Mouse (Mus musculus): ENCODE data around the gene Slc22a15. TPM values are rescaled to one million over a fixed set of nuclear protein-coding genes. Genes with fewer than 3 reads are reported as not detected.
A peak's percentile ranks its signal among the peaks of the same experiment; 100 is the strongest.

Slc22a15 gene
- total and polyA plus RNA-seq, 2 experiments from 2014 or later = 5.6 to 13.2 TPM

GRCm38 (mm10) chr3:101940418-101940817 is 16.2 kb upstream of the Slc22a15 start:
- Histone ChIP-seq H3K9ac (replicated peaks; ENCODE audit: low read length, poor library complexity, severe bottlenecking) (no peak overlapping the region), H3K27ac (ENCODE audit: low read depth, low read length) (no peak overlapping the region), H3K9me3 (ENCODE audit: low read length) (no peaks in the 10 kb centered on the region), H3K4me2 (ENCODE audit: low read depth, low read length, poor library complexity, severe bottlenecking) (no peak overlapping the region), H3K36me3 (ENCODE audit: insufficient read depth, low read length) (no peaks in the 10 kb centered on the region), H3K4me3 (ENCODE audit: low read depth, low read length) (no peak overlapping the region), H3K27me3 (ENCODE audit: insufficient read depth, low read length) (no peaks in the 10 kb centered on the region), H3K4me1 (ENCODE audit: insufficient read depth, low read length) (no peaks in the 10 kb centered on the region)
- no peak for TF ChIP-seq CTCF (IDR thresholded peaks at IDR 0.05)
- DNase-seq (ENCODE audit: low spot score) (no peak), ATAC-seq (ENCODE audit: low FRiP score) (no peak)
- WGBS = 80% methylated on average over 4 of the region's 4 CpGs

DNA sequence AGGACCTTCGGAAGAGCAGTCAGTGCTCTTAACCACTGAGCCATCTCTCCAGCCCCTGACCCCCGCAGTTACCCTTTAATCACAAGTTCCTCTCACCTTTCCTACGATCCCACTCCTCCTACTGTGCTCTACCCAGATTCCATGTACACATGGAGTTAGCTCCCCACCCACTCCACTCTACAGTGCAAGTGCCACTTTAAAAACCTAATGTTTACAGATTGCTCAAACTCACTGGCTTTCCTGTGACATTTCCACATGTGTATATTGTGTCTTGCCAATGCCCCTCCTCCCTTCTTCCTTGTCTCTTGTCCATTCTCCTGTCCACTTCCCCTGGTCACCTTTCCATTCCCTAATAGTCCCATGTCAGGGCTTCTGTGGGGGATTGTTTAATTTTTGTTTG is 15.6 kb upstream of the Slc22a15 start:
- no peaks in the 10 kb centered on the region for H3K36me3 ChIP-seq (ENCODE audit: insufficient read depth, low read length)
- no peak overlapping the region for H3K4me3 ChIP-seq (ENCODE audit: low read depth, low read length)
- ATAC-seq (ENCODE audit: low FRiP score) = no peak
- no peak overlapping the region for H3K27ac ChIP-seq (ENCODE audit: low read depth, low read length)
- H3K9ac ChIP-seq (replicated peaks; ENCODE audit: low read length, poor library complexity, severe bottlenecking) = no peak overlapping the region
- no peak overlapping the region for H3K4me2 ChIP-seq (ENCODE audit: low read depth, low read length, poor library complexity, severe bottlenecking)
- H3K27me3 ChIP-seq (ENCODE audit: insufficient read depth, low read length) = no peaks in the 10 kb centered on the region
- DNase-seq (ENCODE audit: low spot score) = no peak
- H3K9me3 ChIP-seq (ENCODE audit: low read length) = no peaks in the 10 kb centered on the region
- 85% methylated on average over 3 of the region's 3 CpGs for WGBS
- TF ChIP-seq CTCF (IDR thresholded peaks at IDR 0.05) = no peak
- no peaks in the 10 kb centered on the region for H3K4me1 ChIP-seq (ENCODE audit: insufficient read depth, low read length)

DNA sequence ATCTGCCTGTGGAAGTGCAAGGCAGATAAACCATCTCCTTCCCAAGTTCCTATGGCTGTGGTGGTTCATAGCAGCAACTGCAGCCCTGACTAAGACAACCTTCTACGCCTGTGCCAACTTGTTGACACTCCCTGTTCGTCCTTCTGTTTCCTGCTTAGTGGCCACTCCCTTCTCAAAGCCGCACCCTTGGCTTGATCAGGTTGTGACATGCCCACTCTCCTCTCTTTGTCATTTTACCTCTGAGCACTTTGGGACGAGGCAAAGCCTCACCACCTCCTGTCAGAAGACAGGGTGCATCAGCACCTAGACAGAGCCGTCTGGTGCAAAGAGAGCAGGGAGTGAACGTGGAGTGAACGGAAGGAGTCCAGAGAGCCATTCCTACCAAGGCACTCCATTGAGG is 14.9 kb upstream of the Slc22a15 start:
- Histone ChIP-seq H3K4me1 (ENCODE audit: insufficient read depth, low read length) (no peaks in the 10 kb centered on the region), H3K36me3 (ENCODE audit: insufficient read depth, low read length) (no peaks in the 10 kb centered on the region), H3K9me3 (ENCODE audit: low read length) (no peaks in the 10 kb centered on the region), H3K4me2 (ENCODE audit: low read depth, low read length, poor library complexity, severe bottlenecking) (no peak overlapping the region), H3K27me3 (ENCODE audit: insufficient read depth, low read length) (no peaks in the 10 kb centered on the region), H3K4me3 (ENCODE audit: low read depth, low read length) (no peak overlapping the region), H3K9ac (replicated peaks; ENCODE audit: low read length, poor library complexity, severe bottlenecking) (no peak overlapping the region), H3K27ac (ENCODE audit: low read depth, low read length) (no peak overlapping the region)
- ATAC-seq (ENCODE audit: low FRiP score) (no peak), DNase-seq (ENCODE audit: low spot score) (no peak)
- WGBS = 74% methylated on average over 7 of the region's 7 CpGs
- TF ChIP-seq CTCF (IDR thresholded peaks at IDR 0.05) = no peak

- ATAC-seq (ENCODE audit: low FRiP score) (no peak), DNase-seq (ENCODE audit: low spot score) (no peak)
- H3K4me1 ChIP-seq (ENCODE audit: insufficient read depth, low read length) = no peaks in the 10 kb centered on the region
- no peak overlapping the region for H3K9ac ChIP-seq (replicated peaks; ENCODE audit: low read length, poor library complexity, severe bottlenecking)
- 58% methylated on average over 3 of the region's 3 CpGs for WGBS
- H3K4me3 ChIP-seq (ENCODE audit: low read depth, low read length) = no peak overlapping the region
- H3K36me3 ChIP-seq (ENCODE audit: insufficient read depth, low read length) = no peaks in the 10 kb centered on the region
- no peaks in the 10 kb centered on the region for H3K27me3 ChIP-seq (ENCODE audit: insufficient read depth, low read length)
- no peak overlapping the region for H3K4me2 ChIP-seq (ENCODE audit: low read depth, low read length, poor library complexity, severe bottlenecking)
- no peaks in the 10 kb centered on the region for H3K9me3 ChIP-seq (ENCODE audit: low read length)
- no peak for TF ChIP-seq CTCF (IDR thresholded peaks at IDR 0.05)
- no peak overlapping the region for H3K27ac ChIP-seq (ENCODE audit: low read depth, low read length)
Observed at GRCm38 (mm10) chr3:101936369-101936768, 12.1 kb upstream of the Slc22a15 start.

DNA sequence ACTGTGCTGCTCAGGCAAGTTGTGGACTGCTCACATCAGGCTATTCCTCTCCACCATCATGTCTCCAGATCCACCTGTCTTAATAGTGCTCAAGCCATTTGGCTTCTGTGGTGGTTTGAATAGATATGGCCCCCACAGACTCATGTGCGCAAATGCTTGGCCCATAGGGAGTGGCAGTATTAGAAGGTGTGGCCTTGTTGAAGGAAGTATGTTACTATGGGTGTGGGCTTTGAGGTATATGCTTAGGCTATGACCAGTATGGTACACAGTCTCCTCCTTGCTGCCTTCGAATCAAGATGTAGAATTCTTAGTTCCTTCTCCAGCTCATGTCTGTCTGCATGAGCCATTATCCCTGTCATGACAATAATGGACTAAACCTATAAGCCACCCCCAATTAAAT is 9.6 kb upstream of the Slc22a15 start:
- Histone ChIP-seq H3K4me3 (ENCODE audit: low read depth, low read length) (no peak overlapping the region), H3K9me3 (ENCODE audit: low read length) (no peaks in the 10 kb centered on the region), H3K27me3 (ENCODE audit: insufficient read depth, low read length) (no peaks in the 10 kb centered on the region), H3K27ac (ENCODE audit: low read depth, low read length) (no peak overlapping the region), H3K4me2 (ENCODE audit: low read depth, low read length, poor library complexity, severe bottlenecking) (no peak overlapping the region), H3K4me1 (ENCODE audit: insufficient read depth, low read length) (no peaks in the 10 kb centered on the region), H3K36me3 (ENCODE audit: insufficient read depth, low read length) (no peaks in the 10 kb centered on the region), H3K9ac (replicated peaks; ENCODE audit: low read length, poor library complexity, severe bottlenecking) (no peak overlapping the region)
- DNase-seq (ENCODE audit: low spot score) (no peak), ATAC-seq (ENCODE audit: low FRiP score) (no peak)
- WGBS = 92% methylated on average over 2 of the region's 2 CpGs
- no peak for TF ChIP-seq CTCF (IDR thresholded peaks at IDR 0.05)

- Histone ChIP-seq H3K27me3 (ENCODE audit: insufficient read depth, low read length) (no peaks in the 10 kb centered on the region), H3K4me1 (ENCODE audit: insufficient read depth, low read length) (peaks cover 7% of the 10 kb centered on the region; the same call in 1 of the 2 replicates), H3K4me3 (ENCODE audit: low read depth, low read length) (no peak overlapping the region), H3K9ac (replicated peaks; ENCODE audit: low read length, poor library complexity, severe bottlenecking) (no peak overlapping the region), H3K4me2 (ENCODE audit: low read depth, low read length, poor library complexity, severe bottlenecking) (no peak overlapping the region), H3K27ac (ENCODE audit: low read depth, low read length) (no peak overlapping the region), H3K9me3 (ENCODE audit: low read length) (no peaks in the 10 kb centered on the region), H3K36me3 (ENCODE audit: insufficient read depth, low read length) (no peaks in the 10 kb centered on the region)
- 51% methylated on average over 4 of the region's 4 CpGs for WGBS
- TF ChIP-seq CTCF (IDR thresholded peaks at IDR 0.05) = no peak
- ATAC-seq (ENCODE audit: low FRiP score) (no peak), DNase-seq (ENCODE audit: low spot score) (peak; percentile 53)
Observed at GRCm38 (mm10) chr3:101929105-101929876, 5.0 kb upstream of the Slc22a15 start.
